Mouse (Mus musculus) inflammation-experienced regulatory T-cells, adult 6 months (primary cell): ENCODE results near the gene Grwd1. TPM values are rescaled to one million over a fixed set of nuclear protein-coding genes. Genes with fewer than 3 reads are reported as not detected.

Experiments used
- ATAC-seq: one replicate; pipeline ENCODE4 v1.8.0; 2017
- polyA plus RNA-seq, 3 experiments: library from polyadenylated mRNA; unstranded; fragments of 100-300 nt; shearing (Covaris generic); gene quantifications; one replicate each; pipeline ENCODE4 v1.2.1; 2017

The Grwd1 gene
- polyA plus RNA-seq, 3 experiments from 2014 or later = 16.5 to 29.3 (median 27.2) TPM

- ATAC-seq = no peak
These were observed 3.2 kb upstream of the Grwd1 start for GRCm38 (mm10) chr7:45833924-45834323.

- no peak for ATAC-seq
These were observed 2.5 kb upstream of the Grwd1 start for GRCm38 (mm10) chr7:45833148-45833790.

GRCm38 (mm10) chr7:45832428-45832827 is 1.7 kb upstream of the Grwd1 start:
- ATAC-seq = no peak

GRCm38 (mm10) chr7:45831128-45831525 is 383 bp upstream of the Grwd1 start:
- no peak for ATAC-seq

- ATAC-seq = no peak
These were observed 4.1 kb downstream of the Grwd1 start for GRCm38 (mm10) chr7:45826631-45827030.

GRCm38 (mm10) chr7:45824598-45824997 is 6.1 kb downstream of the Grwd1 start, which contains the start of gene Kcnj14:
Gene Kcnj14, minus strand, starts transcription at chr7:45824782.
- ATAC-seq = no peak

GRCm38 (mm10) chr7:45820913-45821312 is 9.8 kb downstream of the Grwd1 start:
- no peak for ATAC-seq

GRCm38 (mm10) chr7:45819843-45820242 is 10.9 kb downstream of the Grwd1 start:
- ATAC-seq = no peak

- ATAC-seq = no peak
These were observed 14.8 kb downstream of the Grwd1 start for GRCm38 (mm10) chr7:45815984-45816351.

GRCm38 (mm10) chr7:45815323-45815983 is 15.3 kb downstream of the Grwd1 start:
- ATAC-seq = no peak

GRCm38 (mm10) chr7:45814841-45815240 is 15.9 kb downstream of the Grwd1 start:
- ATAC-seq = no peak

- ATAC-seq = peak; percentile 98
These were observed 16.7 kb downstream of the Grwd1 start, which contains the start of gene Cyth2 for GRCm38 (mm10) chr7:45813787-45814779. Gene Cyth2, minus strand, starts transcription at chr7:45814581.

GRCm38 (mm10) chr7:45812921-45813320 is 17.8 kb downstream of the Grwd1 start:
- ATAC-seq = no peak

- ATAC-seq = no peak
These were observed 21.3 kb downstream of the Grwd1 start for GRCm38 (mm10) chr7:45809276-45810075.

GRCm38 (mm10) chr7:45808471-45808870 is 22.3 kb downstream of the Grwd1 start:
- no peak for ATAC-seq

GRCm38 (mm10) chr7:45805941-45806340 is 24.8 kb downstream of the Grwd1 start:
- no peak for ATAC-seq

- no peak for ATAC-seq
These were observed 28.2 kb downstream of the Grwd1 start for GRCm38 (mm10) chr7:45802551-45802950.

- peak; percentile 71 for ATAC-seq
These were observed 29.4 kb downstream of the Grwd1 start for GRCm38 (mm10) chr7:45801348-45801747.

- peak; percentile 46 for ATAC-seq
These were observed 30.1 kb downstream of the Grwd1 start for GRCm38 (mm10) chr7:45800546-45801204.

GRCm38 (mm10) chr7:45800001-45800400 is 30.7 kb downstream of the Grwd1 start:
- ATAC-seq = no peak

- peak; percentile 60 for ATAC-seq
These were observed 31.8 kb downstream of the Grwd1 start for GRCm38 (mm10) chr7:45798931-45799330.

- peak; percentile 19 for ATAC-seq
These were observed 32.3 kb downstream of the Grwd1 start for GRCm38 (mm10) chr7:45798511-45798836.
